Mouse (Mus musculus) frontal cortex, adult 2 months (tissue): Measurements from ENCODE around the gene Ipo4. TPM values are rescaled to one million over a fixed set of nuclear protein-coding genes. Genes with fewer than 3 reads are reported as not detected.

Experiments
- DNase-seq, 2 experiments: peaks; one replicate each; pipeline ENCODE4 v3.0.0; 2022; ENCODE audit warnings: low spot score in 1 of 2; ENCODE audit errors: extremely low spot score in 1 of 2
- polyA plus RNA-seq: library from polyadenylated mRNA; depleted of rRNA; stranded (reverse); fragments of >200 nt; gene quantifications from 2 replicates; pipeline ENCODE4 v1.2.3, GENCODE M21; 2012

Ipo4 gene
- polyA plus RNA-seq, 1 experiment = 139 TPM

DNA sequence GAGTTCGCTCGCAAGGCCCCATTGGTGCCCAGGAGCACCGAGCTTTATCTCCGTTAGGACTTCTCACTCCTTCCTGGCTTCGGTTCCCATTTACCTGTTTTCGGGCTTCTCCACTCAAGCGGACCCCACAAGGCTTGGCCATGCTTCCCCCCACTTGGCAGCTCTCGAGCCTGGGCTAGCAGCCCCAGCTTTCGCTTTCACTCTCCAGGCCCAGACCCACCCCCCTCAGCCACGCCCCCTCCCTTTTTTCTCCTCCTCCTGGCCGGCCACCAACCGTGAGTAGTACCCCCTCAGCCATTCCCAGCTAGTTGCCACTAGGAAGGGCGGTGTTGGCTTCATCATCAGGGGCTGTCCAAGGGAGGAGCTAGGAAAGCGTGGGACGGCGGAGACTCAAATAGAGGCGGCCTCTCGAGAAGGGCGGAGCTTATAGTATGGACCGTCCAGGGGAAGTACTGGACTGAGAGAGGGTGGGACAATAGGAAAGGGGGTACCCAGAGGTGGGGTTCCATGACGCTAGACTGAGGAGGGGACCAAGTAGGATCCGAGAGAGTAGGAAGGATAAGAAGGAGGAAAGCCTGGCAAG, 44.9 kb downstream of the Ipo4 start, which contains the start of gene Psme2:
Gene Psme2, minus strand, starts transcription at position 366 of the 583 bp plus-strand sequence.
- peak; percentile 93 to 94 for DNase-seq

DNA sequence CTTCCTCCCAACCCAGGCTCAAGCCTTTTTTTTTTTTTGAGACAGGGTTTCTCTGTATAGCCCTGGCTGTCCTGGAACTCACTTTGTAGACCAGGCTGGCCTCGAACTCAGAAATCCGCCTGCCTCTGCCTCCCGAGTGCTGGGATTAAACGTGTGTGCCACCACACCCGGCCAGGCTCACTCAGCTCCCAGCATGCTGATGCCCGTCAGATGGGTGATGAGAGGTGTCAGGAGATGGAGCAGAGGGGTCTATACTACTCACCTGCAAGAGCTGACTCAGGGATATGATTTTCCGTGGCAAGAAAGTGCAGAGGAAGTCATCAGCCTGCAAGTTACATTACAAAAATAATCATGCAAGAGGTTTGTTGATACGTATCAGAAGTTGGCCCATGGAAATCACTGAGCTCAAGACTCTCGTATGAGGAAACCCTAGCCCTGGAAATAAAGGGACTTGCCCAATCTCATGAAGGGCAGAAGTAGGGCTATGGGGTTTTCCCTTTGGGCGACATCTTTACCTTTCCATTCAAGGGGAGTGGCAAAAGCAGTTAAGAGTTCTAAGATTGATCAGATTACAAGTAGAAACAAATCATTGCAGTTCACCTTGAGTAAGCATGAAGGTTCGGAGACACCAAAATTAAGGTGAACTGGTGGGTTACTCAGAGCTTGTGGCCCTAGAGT, 45.8 kb downstream of the Ipo4 start:
- DNase-seq = no peak

DNA sequence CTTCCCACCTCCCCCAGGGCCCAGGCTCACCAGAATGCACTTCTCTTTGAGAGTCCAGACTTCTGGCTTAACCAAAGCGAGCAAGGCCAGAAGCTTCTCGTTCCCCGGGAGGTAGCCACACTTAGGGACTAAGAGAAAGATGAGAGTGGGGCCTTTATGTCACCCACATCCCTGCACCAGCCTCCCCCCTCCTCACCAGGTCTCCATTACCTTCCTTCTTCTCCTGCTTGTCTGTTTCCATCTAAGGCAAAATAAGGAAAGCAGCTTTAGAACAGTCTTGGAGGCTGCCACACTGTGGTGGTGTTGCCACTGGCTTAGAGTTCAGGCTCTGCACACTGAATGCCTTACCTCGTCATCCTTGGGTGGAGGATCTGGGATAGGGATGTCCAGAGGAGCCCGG, 46.5 kb downstream of the Ipo4 start:
- DNase-seq = no peak

DNA sequence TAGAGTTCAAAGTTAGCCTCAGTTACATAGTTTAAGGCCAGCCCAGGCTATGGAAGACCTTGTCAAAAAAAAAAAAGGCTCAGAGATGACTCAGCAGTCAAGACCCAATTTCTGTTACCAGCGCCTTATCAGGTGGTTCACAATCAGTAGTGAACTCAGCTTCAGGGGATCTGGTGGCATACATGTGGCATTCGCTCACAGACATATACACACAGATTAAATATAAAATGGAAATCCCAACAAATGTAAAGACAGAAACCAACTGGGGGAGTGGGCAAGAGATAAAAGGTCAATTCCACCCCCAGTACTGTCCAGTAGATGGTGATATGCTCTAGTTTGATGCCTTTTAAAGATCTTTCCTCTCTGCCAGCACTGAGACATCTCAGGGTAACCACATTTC, 49.6 kb downstream of the Ipo4 start:
- no peak for DNase-seq

DNA sequence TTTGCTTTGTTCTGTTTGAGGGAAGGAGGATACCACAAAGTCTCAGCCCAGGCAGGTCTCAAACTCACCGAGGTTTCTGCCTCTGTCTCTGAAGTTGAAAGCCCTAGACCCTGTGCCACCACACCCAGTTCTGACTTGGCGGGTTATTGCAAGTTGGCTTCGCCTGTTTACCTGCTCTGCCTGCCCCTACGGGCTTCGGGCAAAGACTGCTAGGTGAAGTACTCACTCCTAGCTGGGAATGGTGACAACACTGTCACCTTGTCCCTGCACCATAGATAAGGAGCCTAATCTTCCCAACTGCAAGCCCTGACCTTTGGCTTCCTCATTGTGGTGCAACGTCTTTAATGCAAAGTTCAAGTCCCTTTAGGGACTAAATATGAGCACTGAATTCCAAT, 50.2 kb downstream of the Ipo4 start:
- DNase-seq = no peak

DNA sequence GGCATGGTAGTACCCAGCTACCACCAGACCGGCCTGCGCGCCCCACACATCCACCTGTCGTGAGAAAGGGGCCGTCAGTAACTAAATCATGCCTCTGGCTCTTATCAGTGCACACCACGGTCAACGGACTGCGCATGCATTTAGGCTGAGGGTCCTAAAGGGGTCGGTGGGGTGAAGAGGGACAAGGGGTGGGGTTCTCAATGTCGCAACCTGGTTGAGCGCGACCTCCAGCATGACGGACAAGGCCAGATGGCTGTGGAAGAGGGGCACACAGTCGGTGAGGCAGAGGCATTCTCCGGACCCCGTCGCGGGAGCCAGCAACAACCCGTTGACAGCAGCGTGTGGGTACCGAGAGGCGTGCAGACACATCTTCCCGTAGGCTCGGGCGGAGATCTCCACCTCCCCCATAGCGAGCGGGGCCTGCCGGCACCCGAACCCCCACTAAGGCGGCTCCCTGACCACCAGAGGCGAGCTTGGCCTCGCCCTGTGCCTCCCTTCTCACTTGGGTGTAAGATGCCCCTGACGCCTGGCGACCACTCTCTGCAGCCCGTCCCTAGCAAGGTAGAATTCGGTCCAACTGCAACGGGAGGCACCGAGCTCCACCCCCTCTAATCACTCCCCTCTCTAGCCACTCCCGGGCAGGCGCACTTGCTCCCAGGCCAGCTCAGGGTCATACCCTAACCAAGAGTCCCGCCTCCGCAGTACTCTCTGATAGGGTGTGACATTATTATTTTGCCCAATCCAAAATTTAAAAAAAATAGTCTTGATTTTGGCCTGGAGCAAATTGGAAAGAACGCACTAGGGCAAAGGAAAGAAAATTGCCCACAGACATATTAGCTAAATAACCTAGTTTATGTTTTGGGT, 50.8 kb downstream of the Ipo4 start, which contains the start of gene Emc9:
Gene Emc9, minus strand, starts transcription at position 601 of the 864 bp plus-strand sequence.
- peak in 1 of 2 experiments; percentile 71 for DNase-seq

DNA sequence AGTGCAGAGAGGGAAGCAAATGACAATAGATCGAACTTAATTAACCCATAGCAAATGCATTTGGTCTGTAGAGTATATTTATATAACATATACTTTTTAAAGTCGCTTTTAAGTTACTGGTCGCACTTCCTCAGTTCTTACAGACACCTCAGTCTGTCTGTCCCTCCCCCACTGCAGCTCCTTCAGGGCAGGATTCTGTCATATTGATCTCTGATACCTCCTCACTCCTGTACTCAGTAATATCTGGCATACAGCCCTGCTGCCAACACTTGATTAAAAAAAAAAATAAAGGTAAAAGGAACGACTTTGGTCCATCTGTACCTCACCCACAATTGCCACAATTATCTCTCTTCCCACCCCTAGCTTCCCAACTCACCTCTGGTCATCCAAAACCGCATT, 51.5 kb downstream of the Ipo4 start:
- no peak for DNase-seq

DNA sequence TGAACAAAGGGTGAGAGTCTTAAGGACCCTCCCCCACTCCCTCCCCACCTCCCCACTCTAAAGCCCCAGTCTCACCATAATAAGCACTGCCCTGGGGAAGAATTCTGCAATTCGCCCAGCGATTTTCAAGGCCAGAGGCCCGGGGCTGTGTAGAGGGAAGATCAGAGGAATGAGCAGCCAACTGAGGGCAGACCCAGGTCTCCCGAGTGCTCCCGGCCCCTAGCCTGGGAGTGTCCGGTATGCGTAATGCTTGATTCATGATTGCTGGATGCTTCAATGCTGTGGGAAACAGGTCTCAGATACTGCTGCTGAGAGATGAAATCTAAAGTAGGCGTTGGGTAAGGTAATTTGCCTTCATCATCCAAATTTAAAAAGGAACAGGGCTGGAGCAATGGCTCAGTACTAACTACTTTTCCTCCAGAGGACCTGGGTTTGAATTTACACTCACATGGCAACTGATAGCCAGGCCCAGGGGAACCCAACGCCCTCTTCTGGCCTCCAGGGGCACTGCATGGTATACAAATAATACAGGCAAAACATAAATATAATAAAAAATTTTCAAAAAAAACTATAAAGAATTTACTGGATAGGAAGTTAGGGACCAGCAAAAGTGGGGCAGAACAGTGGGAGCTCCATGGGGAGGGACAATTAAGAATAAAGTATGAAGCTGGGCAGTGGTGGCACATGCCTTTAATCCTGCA, 53.6 kb downstream of the Ipo4 start:
- no peak for DNase-seq

DNA sequence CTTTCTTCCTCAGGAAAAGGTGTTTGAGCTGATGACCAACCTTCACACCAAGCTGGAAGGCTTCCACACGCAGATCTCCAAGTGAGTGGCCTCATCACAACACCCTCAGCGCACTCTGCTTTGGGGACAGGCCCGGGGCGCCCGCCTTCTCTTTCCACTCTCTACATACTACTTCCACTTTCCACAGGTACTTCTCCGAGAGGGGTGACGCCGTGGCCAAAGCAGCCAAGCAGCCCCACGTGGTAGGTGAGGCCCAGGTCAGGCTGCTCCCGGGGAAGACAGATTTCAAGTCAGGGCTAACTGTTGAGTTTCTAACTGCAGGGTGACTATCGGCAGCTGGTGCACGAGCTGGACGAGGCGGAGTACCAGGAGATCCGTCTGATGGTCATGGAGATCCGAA, 55.0 kb downstream of the Ipo4 start:
- no peak for DNase-seq

DNA sequence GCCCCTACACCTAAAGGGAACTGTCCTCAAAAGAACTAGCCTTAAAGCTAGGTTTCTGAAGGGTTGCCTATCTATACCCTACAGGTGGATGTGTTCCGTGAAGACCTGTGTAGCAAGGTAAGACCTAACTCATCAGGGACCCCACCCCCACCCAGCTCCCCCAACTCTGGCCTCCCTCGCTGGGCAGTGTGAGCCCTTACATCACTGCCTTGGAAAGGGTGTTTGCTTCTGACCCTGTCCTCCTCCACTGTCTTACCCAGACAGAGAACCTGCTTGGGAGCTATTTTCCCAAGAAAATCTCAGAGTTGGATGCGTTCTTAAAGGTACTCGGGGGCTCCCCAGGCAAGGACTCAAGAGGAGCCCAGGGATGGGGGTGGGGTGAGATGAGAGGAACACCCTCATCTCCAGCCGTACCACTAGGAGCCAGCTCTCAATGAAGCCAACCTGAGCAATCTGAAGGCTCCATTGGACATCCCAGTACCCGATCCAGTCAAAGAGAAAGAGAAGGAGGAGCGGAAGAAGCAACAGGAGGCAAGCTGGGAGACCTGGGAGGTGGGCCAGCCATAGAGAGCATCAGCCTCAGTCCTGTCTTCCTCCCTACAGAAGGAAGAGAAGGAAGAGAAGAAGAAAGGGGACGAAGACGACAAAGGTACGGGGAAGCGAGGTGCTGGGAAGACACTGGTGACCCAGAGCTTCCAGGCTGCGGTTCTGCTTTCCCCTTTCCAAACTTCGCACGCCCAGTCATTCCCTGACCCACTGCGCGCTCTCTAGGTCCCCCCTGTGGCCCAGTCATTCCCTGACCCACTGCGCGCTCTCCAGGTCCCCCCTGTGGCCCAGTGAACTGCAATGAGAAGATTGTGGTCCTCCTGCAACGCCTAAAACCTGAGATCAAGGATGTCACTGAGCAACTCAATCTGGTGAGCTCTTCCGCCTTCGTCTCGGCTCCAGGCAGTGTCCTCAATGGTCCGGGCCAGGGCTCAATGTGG, 56.0 kb downstream of the Ipo4 start:
- DNase-seq = no peak

DNA sequence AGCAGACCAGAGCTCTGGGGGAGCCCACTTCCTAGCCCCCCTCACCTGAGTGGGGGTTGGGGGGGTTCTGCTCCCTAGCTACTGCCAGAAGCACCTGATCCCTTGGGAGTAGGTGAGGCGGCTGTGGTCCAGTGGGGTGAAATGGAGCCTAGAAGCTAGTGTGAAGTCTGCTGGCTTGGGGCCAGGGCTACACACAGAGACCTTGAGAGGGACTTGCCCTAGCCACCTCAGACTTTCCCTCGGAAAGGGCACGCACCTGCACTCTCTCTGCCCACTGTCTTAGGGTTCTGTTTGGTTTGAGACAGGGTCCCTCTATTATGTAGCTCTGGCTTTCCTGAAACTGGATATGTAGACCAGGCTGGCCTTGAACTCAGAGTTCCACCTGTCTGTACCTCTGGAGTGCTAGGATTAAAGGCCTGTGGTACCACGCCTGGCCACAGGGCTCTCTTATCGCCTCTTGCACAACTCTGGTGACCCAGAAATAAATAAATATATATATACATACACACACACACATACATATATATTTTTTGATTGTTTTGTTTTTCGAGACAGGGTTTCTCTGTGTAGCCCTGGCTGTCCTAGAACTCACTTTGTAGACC, 57.0 kb downstream of the Ipo4 start:
- no peak for DNase-seq

DNA sequence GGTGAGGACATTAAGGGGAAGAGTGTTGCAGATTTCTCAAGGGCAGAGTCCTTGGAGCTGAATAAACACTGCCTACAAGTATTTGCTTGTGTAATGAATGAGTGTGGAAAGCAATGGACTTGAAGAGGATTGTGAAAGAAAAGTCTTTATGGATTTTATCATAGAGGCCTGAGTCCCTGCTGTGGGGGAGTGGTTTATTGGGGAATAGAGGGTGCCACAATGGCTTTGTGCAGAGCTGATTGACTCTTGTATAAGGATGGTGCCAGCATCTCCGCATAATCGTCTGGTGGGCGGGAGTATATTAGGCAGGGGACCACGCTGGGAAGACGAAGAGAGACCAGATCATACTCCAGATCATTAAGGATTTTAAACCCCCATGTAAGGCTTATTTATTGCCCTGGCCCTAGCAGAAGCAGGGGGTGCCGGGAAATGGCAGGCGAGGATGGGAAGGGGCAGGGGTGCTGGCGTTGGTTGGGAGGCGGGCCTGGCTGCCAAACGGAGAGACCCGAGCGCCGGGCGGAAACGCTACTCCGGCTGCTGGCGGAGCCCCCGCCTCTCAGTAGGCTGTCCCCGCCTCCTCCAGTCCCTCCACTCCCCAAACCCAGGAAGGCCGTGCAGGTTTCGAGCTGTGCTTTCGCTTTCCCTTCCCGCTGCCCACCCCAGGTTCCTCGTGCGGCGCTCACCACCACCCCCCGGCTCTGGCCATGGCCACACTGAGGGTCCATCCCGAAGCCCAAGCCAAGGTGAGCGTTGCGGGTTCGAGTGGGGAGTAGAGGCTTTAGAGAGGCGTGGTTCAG, 57.7 kb downstream of the Ipo4 start, which contains the start of gene Psme1:
Gene Psme1, plus strand, starts transcription at position 253 of the 797 bp plus-strand sequence.
- DNase-seq = peak in 1 of 2 experiments; percentile 66

DNA sequence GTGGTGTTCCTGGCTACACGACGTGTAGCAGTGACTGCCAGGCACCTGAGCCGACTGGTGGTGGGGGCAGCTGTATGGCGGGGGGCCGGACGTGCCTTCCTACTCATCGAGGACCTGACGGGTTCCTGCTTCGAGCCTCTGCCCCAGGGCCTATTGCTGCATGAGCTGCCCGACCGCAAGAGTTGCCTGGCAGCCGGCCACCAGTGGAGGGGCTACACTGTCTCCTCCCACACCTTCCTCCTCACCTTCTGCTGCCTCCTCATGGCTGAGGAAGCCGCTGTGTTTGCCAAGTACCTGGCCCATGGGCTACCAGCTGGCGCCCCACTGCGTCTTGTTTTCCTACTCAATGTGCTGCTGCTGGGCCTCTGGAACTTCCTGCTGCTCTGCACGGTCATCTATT, 59.4 kb downstream of the Ipo4 start:
- DNase-seq = peak in 1 of 2 experiments; percentile 37

DNA sequence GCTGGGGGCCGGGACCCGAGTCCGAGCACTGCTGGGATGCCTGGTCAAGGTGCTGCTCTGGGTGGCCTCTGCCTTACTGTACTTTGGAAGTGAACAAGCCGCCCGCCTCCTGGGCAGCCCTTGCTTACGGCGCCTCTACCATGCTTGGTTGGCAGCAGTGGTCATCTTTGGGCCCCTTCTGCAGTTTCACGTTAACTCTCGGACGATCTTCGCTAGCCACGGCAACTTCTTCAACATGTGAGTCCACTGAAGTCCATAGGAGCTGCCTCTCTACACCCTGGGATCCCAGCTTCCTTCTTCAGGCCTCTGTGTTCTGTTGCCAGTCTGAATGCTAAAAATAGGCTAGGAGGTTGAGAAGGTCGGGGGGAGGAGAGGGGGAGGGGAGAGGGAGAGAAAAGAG, 60.0 kb downstream of the Ipo4 start:
- DNase-seq = no peak
